Mouse (Mus musculus): ENCODE results near the gene Cd3g.

DNA sequence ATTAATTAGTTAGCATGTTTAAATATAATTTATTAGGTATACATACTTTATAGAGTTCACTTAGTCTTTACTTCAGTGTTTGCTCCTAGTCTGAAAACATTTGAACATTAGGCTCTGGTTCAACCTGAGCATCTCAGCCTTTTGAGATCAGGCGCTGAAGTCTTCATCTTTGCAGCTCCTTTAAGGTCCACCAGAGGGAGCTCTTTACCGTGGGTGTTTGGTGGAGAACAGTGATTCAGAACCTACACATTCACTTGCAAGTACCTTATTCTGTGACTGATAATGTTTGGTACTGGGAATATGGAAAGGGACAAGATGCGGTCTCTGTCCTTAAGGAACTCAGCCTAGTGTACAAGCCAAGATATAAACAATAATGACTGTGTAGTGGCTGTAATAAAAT is 42.6 kb upstream of the Cd3g start:
- TF ChIP-seq GATA1 (IDR thresholded peaks at IDR 0.05; ENCODE audit: borderline replicate concordance, low read length) (no peak), FLI1 (IDR thresholded peaks at IDR 0.05; ENCODE audit: low read length) (no peak)

All from megakaryocyte, embryonic 14.5 days (primary cell).